Mouse (Mus musculus) MEL-GATA-1-ER (cell line): ENCODE results near the gene Tspan33.
A peak's percentile ranks its signal among the peaks of the same experiment; 100 is the strongest.

Experiments
- DNase-seq: peaks from one replicate; pipeline ENCODE4 v3.0.0-alpha.2; 2012; ENCODE audit warnings: low read depth; ENCODE audit errors: extremely low read depth

The Tspan33 gene

DNA sequence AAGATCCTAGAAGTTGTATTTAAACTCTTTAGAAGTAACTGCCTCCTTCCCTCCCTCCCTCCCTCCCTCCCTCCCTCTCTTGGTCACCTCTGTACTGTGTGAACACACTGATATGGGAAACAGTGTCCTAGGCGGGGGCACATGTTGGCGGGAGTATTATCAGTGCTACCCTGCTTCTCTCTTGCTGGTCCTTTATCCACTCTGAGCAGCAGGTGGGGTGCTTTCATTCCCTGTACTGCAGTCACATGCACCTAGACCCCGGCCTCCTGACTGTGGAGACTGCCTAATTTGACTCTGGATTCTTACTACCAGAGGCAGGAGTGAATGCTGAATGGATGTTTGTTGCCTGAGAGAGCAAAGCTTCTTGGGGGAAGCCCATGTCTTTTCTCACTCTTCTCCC is 3.5 kb downstream of the Tspan33 start:
- DNase-seq = peak; percentile 88

DNA sequence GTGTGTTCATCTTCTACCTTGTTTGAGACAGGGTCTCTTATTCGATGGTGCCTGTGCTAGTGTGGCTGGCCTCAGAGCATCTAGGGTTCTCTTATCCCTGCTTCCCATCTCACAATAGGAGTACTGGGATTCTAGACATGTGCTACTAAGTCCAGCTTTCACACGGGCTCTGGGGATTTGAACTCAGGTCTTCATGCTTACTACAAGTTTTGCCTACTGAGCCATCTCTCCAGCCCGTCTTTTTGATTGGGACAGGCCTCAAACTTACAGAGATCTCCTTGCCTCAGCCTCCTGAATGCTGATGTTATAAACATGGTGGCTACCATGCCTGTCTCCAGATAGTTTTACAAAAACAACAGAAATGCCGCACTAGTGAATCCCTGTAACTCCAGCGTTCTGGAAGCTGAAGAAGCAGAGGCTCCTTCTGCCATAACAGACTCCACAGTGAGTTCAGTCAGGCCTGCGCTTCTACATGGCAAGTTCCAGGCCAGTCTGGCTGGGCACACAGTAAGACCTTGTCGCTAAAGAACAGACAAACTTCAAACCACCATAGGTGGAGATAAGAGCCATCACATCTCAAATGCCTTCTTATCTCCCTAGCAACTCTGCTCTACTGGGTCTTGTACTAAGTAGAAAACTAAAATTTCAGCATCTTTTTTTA is 5.2 kb downstream of the Tspan33 start:
- peak; percentile 70 for DNase-seq

DNA sequence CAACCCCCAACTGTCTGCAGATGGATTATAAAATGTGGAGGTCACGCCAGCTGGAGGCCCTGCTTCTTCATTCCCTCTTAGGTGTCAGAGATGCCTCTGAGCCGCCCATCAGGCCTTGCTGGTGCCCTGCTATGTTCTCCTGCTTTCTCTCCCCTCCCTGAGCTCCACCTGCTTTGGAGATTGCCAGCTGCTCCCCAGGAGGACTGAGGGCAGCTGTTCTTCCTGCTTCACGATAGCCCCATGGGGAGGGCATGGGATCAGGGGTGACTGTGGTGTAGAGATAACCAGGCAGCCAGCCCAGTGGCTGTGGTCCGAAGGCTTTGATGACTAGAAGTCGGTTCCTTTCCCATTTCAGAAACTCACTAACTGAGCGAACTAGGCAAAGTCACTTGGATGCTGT is 7.0 kb downstream of the Tspan33 start:
- DNase-seq = peak; percentile 94

GRCm38 (mm10) chr6:29702126-29702525 is 8.1 kb downstream of the Tspan33 start:
- peak; percentile 94 for DNase-seq

DNA sequence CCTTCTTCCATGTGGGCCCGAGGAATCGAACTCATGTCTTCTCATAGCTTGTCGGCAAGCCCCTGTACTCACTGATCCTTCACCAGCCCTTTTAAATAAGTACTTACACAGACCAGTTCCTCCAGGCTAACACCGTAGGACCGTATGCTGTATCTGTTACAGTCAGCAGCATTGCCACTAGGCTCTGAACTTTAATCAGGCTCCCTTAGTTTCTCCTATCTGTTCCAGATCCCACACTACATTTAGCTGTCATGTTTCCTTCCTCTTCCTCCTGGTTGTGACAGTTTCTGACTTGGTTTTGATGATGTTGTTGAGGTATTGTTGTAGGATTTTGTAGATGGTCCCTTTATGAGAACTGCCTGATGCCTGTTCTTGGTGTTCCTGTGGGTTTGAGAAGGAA is 10.1 kb downstream of the Tspan33 start:
- peak; percentile 71 for DNase-seq

GRCm38 (mm10) chr6:29707902-29708301 is 13.9 kb downstream of the Tspan33 start:
- DNase-seq = no peak

GRCm38 (mm10) chr6:29711318-29711717 is 17.3 kb downstream of the Tspan33 start:
- no peak for DNase-seq

DNA sequence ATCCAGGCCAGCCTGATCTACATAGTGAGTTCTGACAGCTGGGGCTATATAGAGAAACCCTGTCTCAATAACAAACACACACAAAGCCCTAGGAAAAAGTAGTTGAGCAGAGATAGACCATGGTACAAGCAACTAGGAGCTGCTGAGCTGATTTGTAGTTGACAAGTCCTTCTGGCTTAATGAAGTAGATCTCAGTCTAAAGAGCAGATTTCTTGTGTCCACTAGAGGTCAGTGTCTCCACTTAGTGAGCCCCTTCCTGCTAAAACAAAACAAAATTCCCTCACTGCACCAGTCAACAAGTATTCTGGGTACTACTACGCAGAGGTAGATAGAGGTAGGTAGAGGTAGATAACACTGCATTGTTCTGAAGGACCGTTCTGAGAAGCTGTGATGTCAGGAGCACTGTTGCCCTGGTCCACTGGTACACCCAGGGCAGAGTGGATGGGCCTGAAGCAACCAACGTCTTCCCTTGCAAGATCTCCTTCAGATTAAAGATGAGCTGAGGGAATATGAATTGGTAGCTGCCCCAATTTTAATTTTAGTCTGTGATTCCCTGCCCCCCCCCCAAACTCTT is 18.1 kb downstream of the Tspan33 start:
- no peak for DNase-seq

- no peak for DNase-seq
These were observed 22.8 kb downstream of the Tspan33 start for GRCm38 (mm10) chr6:29716624-29717365.

DNA sequence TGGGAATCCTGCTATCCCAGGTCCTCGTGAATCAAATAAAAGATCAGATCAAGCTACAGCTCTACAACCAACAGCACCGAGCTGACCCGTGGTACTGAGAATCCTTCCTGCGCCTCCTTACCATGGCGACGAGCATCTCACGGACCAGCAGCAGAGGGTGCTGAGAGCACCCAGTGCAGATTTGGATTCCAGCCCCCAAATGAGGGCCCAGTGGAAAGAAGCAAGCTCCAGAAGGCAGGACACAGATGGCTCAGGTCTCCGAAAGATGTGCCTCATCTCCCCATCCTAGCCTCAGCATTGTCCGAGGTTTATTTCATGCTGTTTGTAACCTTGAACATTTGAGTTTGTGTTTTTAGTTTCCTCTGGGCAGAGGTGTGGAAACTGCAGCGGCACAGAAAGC is 23.5 kb downstream of the Tspan33 start:
- no peak for DNase-seq

- DNase-seq = no peak
These were observed 24.0 kb downstream of the Tspan33 start for GRCm38 (mm10) chr6:29717952-29718521.

GRCm38 (mm10) chr6:29718894-29719329 is 24.9 kb downstream of the Tspan33 start:
- no peak for DNase-seq

GRCm38 (mm10) chr6:29721890-29722289 is 27.9 kb downstream of the Tspan33 start:
- DNase-seq = no peak

GRCm38 (mm10) chr6:29726576-29727200 is 32.7 kb downstream of the Tspan33 start:
- DNase-seq = no peak

- DNase-seq = no peak
These were observed 34.0 kb downstream of the Tspan33 start for GRCm38 (mm10) chr6:29728035-29728434.

- no peak for DNase-seq
These were observed 35.5 kb downstream of the Tspan33 start for GRCm38 (mm10) chr6:29729491-29729890.

DNA sequence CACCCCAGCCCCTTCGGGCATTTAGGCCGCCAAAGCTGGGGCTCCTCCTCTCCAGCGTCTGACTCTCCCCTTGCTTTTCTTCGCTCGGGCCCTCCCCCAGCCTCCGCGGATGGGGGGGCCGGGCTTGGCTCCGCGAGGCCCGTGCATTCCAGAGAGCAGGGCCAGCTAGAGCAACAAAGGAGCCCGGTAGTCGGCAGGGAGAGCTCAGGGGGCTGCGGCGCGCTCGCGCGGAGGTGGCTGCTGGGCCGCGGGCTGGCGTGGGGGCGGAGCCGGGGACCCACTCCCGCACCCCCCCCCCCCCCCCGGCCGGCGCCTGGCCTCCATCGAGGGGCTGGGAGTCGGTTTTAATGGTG is 41.3 kb downstream of the Tspan33 start, which contains the start of gene Smo:
Gene Smo, plus strand, starts transcription at position 168 of the 353 bp plus-strand sequence.
- peak; percentile 42 for DNase-seq

DNA sequence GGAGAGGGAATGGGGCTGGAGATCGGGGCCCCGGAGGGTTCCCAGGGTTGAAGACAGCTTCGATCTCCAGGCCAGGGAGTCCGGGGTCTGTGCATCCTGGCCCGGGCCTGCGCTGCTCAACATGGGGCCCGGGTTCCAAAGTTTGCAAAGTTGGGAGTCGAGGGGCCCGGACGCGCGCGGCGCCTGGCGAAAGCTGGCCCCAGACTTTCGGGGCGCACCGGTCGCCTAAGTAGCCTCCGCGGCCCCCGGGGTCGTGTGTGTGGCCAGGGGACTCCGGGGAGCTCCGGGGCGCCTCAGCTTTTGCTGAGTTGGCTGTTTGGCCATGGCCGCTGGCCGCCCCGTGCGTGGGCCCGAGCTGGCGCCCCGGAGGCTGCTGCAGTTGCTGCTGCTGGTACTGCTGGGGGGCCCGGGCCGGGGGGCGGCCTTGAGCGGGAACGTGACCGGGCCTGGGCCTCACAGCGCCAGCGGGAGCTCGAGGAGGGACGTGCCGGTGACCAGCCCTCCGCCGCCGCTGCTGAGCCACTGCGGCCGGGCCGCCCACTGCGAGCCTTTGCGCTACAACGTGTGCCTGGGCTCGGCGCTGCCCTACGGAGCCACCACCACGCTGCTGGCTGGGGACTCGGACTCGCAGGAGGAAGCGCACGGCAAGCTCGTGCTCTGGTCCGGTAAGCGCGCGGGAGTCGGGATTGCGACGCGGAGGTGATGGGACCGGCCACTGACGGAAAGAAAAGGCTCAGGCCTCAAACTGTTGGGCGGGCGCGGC is 41.8 kb downstream of the Tspan33 start:
- DNase-seq = peak; percentile 16

- peak; percentile 14 for DNase-seq
These were observed 42.8 kb downstream of the Tspan33 start for GRCm38 (mm10) chr6:29736610-29737458.
